Mouse (Mus musculus): ENCODE data around the gene Rps26. TPM values are rescaled to one million over a fixed set of nuclear protein-coding genes. Genes with fewer than 3 reads are reported as not detected.

Rps26 gene
- polyA plus RNA-seq, 1 experiment from 2014 or later = 429 TPM

- H3K27ac ChIP-seq = no peak overlapping the region
- H3K9me3 ChIP-seq = no peaks in the 10 kb centered on the region
- H3K36me3 ChIP-seq = no peaks in the 10 kb centered on the region
- DNase-seq (ENCODE audit: low spot score) = no peak
- H3K27me3 ChIP-seq (ENCODE audit: insufficient read depth, poor library complexity, severe bottlenecking) = no peaks in the 10 kb centered on the region
- no peak overlapping the region for H3K4me3 ChIP-seq
- H3K4me1 ChIP-seq = peaks cover 10% of the 10 kb centered on the region
- WGBS = 54% methylated on average over 9 of the region's 9 CpGs
These were observed 31.3 kb upstream of the Rps26 start for GRCm38 (mm10) chr10:128657844-128658243.

GRCm38 (mm10) chr10:128656731-128657130, 30.2 kb upstream of the Rps26 start:
- Histone ChIP-seq H3K4me1 (peaks cover 10% of the 10 kb centered on the region), H3K36me3 (no peaks in the 10 kb centered on the region), H3K27me3 (ENCODE audit: insufficient read depth, poor library complexity, severe bottlenecking) (no peaks in the 10 kb centered on the region), H3K4me3 (no peak overlapping the region), H3K27ac (no peak overlapping the region), H3K9me3 (no peaks in the 10 kb centered on the region)
- no peak for DNase-seq (ENCODE audit: low spot score)
- 76% methylated on average over 1 of the region's 1 CpGs for WGBS

- no peaks in the 10 kb centered on the region for H3K9me3 ChIP-seq
- H3K36me3 ChIP-seq = no peaks in the 10 kb centered on the region
- no peak overlapping the region for H3K27ac ChIP-seq
- no peak overlapping the region for H3K4me3 ChIP-seq
- H3K4me1 ChIP-seq = peaks cover 10% of the 10 kb centered on the region
- 36% methylated on average over 3 of the region's 3 CpGs for WGBS
- no peaks in the 10 kb centered on the region for H3K27me3 ChIP-seq (ENCODE audit: insufficient read depth, poor library complexity, severe bottlenecking)
- DNase-seq (ENCODE audit: low spot score) = no peak
These were observed 28.7 kb upstream of the Rps26 start for GRCm38 (mm10) chr10:128655254-128655653.

GRCm38 (mm10) chr10:128653866-128654265, 27.3 kb upstream of the Rps26 start:
- H3K4me1 ChIP-seq = peaks cover 4% of the 10 kb centered on the region
- no peak for DNase-seq (ENCODE audit: low spot score)
- H3K27ac ChIP-seq = no peak overlapping the region
- 72% methylated on average over 4 of the region's 4 CpGs for WGBS
- H3K36me3 ChIP-seq = no peaks in the 10 kb centered on the region
- no peaks in the 10 kb centered on the region for H3K27me3 ChIP-seq (ENCODE audit: insufficient read depth, poor library complexity, severe bottlenecking)
- no peak overlapping the region for H3K4me3 ChIP-seq
- no peaks in the 10 kb centered on the region for H3K9me3 ChIP-seq

GRCm38 (mm10) chr10:128646139-128647089, 19.9 kb upstream of the Rps26 start:
- Histone ChIP-seq H3K9me3 (no peaks in the 10 kb centered on the region), H3K36me3 (no peaks in the 10 kb centered on the region), H3K4me3 (peak overlapping the region; percentile 62), H3K27me3 (ENCODE audit: insufficient read depth, poor library complexity, severe bottlenecking) (peaks cover 16% of the 10 kb centered on the region), H3K4me1 (peaks cover 41% of the 10 kb centered on the region), H3K27ac (peak overlapping the region; percentile 81)
- no peak for DNase-seq (ENCODE audit: low spot score)
- 8% methylated on average over 12 of the region's 13 CpGs for WGBS

- H3K27ac ChIP-seq = peak within 1 kb of the TSS; percentile 81
- peaks cover 50% of the 10 kb centered on the region for H3K4me1 ChIP-seq
- no peaks in the 10 kb centered on the region for H3K9me3 ChIP-seq
- H3K27me3 ChIP-seq (ENCODE audit: insufficient read depth, poor library complexity, severe bottlenecking) = peaks cover 16% of the 10 kb centered on the region
- DNase-seq (ENCODE audit: low spot score) = peak; percentile 87
- peak within 1 kb of the TSS; percentile 62 for H3K4me3 ChIP-seq
- peaks cover 8% of the 10 kb centered on the region for H3K36me3 ChIP-seq
- WGBS = 1% methylated on average over 35 of the region's 36 CpGs
These were observed 18.8 kb upstream of the Rps26 start, which contains the start of gene Ikzf4 for GRCm38 (mm10) chr10:128645111-128646011. Ikzf4 (minus strand) TSS chr10:128645991.

GRCm38 (mm10) chr10:128642749-128643148, 16.2 kb upstream of the Rps26 start:
- Histone ChIP-seq H3K36me3 (peaks cover 8% of the 10 kb centered on the region), H3K4me3 (no peak overlapping the region), H3K4me1 (peaks cover 56% of the 10 kb centered on the region), H3K9me3 (no peaks in the 10 kb centered on the region), H3K27me3 (ENCODE audit: insufficient read depth, poor library complexity, severe bottlenecking) (peaks cover 16% of the 10 kb centered on the region), H3K27ac (no peak overlapping the region)
- 69% methylated on average over 6 of the region's 6 CpGs for WGBS
- DNase-seq (ENCODE audit: low spot score) = no peak

GRCm38 (mm10) chr10:128641871-128642270, 15.3 kb upstream of the Rps26 start:
- 0 out of 2 replicates have a peak overlapping the region, but pooled peaks have one; percentile 8 for H3K4me3 ChIP-seq
- no peaks in the 10 kb centered on the region for H3K9me3 ChIP-seq
- DNase-seq (ENCODE audit: low spot score) = no peak
- WGBS = 52% methylated on average over 7 of the region's 7 CpGs
- H3K4me1 ChIP-seq = peaks cover 53% of the 10 kb centered on the region
- H3K36me3 ChIP-seq = peaks cover 8% of the 10 kb centered on the region
- peak overlapping the region; percentile 59; the same call in 1 of the 2 replicates for H3K27ac ChIP-seq
- peaks cover 16% of the 10 kb centered on the region for H3K27me3 ChIP-seq (ENCODE audit: insufficient read depth, poor library complexity, severe bottlenecking)

GRCm38 (mm10) chr10:128640891-128641290, 14.3 kb upstream of the Rps26 start:
- no peak for DNase-seq (ENCODE audit: low spot score)
- Histone ChIP-seq H3K36me3 (peaks cover 12% of the 10 kb centered on the region), H3K27me3 (ENCODE audit: insufficient read depth, poor library complexity, severe bottlenecking) (peaks cover 16% of the 10 kb centered on the region), H3K4me3 (no peak overlapping the region), H3K4me1 (peaks cover 49% of the 10 kb centered on the region), H3K27ac (no peak overlapping the region), H3K9me3 (no peaks in the 10 kb centered on the region)
- 93% methylated on average over 15 of the region's 15 CpGs for WGBS

GRCm38 (mm10) chr10:128639999-128640398, 13.5 kb upstream of the Rps26 start:
- H3K27me3 ChIP-seq (ENCODE audit: insufficient read depth, poor library complexity, severe bottlenecking) = peaks cover 21% of the 10 kb centered on the region
- peaks cover 17% of the 10 kb centered on the region for H3K36me3 ChIP-seq
- H3K9me3 ChIP-seq = no peaks in the 10 kb centered on the region
- peaks cover 43% of the 10 kb centered on the region for H3K4me1 ChIP-seq
- no peak overlapping the region for H3K4me3 ChIP-seq
- no peak for DNase-seq (ENCODE audit: low spot score)
- 76% methylated on average over 14 of the region's 14 CpGs for WGBS
- peak overlapping the region; percentile 36; the same call in 1 of the 2 replicates for H3K27ac ChIP-seq

- 11% methylated on average over 11 of the region's 11 CpGs for WGBS
- peak overlapping the region; percentile 39 for H3K4me3 ChIP-seq
These were observed 10.5 kb upstream of the Rps26 start for GRCm38 (mm10) chr10:128637011-128637410.

GRCm38 (mm10) chr10:128636561-128636960, 10.0 kb upstream of the Rps26 start:
- H3K4me1 ChIP-seq = peaks cover 29% of the 10 kb centered on the region
- H3K9me3 ChIP-seq = no peaks in the 10 kb centered on the region
- 38% methylated on average over 6 of the region's 6 CpGs for WGBS
- peak overlapping the region; percentile 39 for H3K4me3 ChIP-seq
- H3K27ac ChIP-seq = peak overlapping the region; percentile 30
- peaks cover 20% of the 10 kb centered on the region; the same call in 1 of the 2 replicates for H3K27me3 ChIP-seq (ENCODE audit: insufficient read depth, poor library complexity, severe bottlenecking)
- peaks cover 28% of the 10 kb centered on the region for H3K36me3 ChIP-seq
- no peak for DNase-seq (ENCODE audit: low spot score)

More at GRCm38 (mm10) chr10:128637011-128637410, 10.5 kb upstream of the Rps26 start:
- Histone ChIP-seq H3K27me3 (ENCODE audit: insufficient read depth, poor library complexity, severe bottlenecking) (peaks cover 20% of the 10 kb centered on the region; the same call in 1 of the 2 replicates), H3K4me1 (peaks cover 30% of the 10 kb centered on the region), H3K9me3 (no peaks in the 10 kb centered on the region), H3K36me3 (peaks cover 28% of the 10 kb centered on the region), H3K27ac (peak overlapping the region; percentile 30)
- DNase-seq (ENCODE audit: low spot score) = no peak

Measured in heart, embryonic 10.5 days (tissue).